Mouse (Mus musculus): ENCODE results near the gene Slc5a4b. TPM values are rescaled to one million over a fixed set of nuclear protein-coding genes. Genes with fewer than 3 reads are reported as not detected.

The Slc5a4b gene
- not detected for polyA plus RNA-seq (2017; shearing (Covaris generic))

GRCm38 (mm10) chr10:76110861-76111260 is at the start of gene Slc5a4b:
Gene Slc5a4b (minus strand): TSS chr10:76110961.

GRCm38 (mm10) chr10:76147278-76147677 is 36.5 kb upstream of the Slc5a4b start, which contains the start of gene Slc5a4a:
Gene Slc5a4a (plus strand): TSS chr10:76147451.

GRCm38 (mm10) chr10:76032402-76033118 is 78.2 kb downstream of the Slc5a4b start, which contains the start of gene Zfp280b:
Gene Zfp280b (plus strand): TSS chr10:76032650.

Other genes with a start within 250 kb of the Slc5a4b start
- gene Derl3, start 217.5 kb downstream of the Slc5a4b start, polyA plus RNA-seq (2017; shearing (Covaris generic)): 3.1 TPM
- gene Smarcb1, start 189.3 kb downstream of the Slc5a4b start, polyA plus RNA-seq (2017; shearing (Covaris generic)): 120 TPM
- 55.3 TPM for gene Chchd10, start 177.8 kb downstream of the Slc5a4b start, polyA plus RNA-seq (2017; shearing (Covaris generic))
- gene Mmp11, start 174.5 kb downstream of the Slc5a4b start, polyA plus RNA-seq (2017; shearing (Covaris generic)): 8.0 TPM
- gene Gm867, start 170.3 kb downstream of the Slc5a4b start, polyA plus RNA-seq (2017; shearing (Covaris generic)): not detected
- 0.92 TPM for gene Vpreb3, start 167.9 kb downstream of the Slc5a4b start, polyA plus RNA-seq (2017; shearing (Covaris generic))
- gene Gm5134, start 156.4 kb downstream of the Slc5a4b start, polyA plus RNA-seq (2017; shearing (Covaris generic)): 1.7 TPM
- 35.1 TPM for gene Zfp280b, start 78.3 kb downstream of the Slc5a4b start, polyA plus RNA-seq (2017; shearing (Covaris generic))
- not detected for gene Slc5a4a, start 36.5 kb upstream of the Slc5a4b start, polyA plus RNA-seq (2017; shearing (Covaris generic))
- gene Prmt2, start 126.9 kb upstream of the Slc5a4b start, polyA plus RNA-seq (2017; shearing (Covaris generic)): 36.1 TPM
- 0.18 TPM for gene S100b, start 142.9 kb upstream of the Slc5a4b start, polyA plus RNA-seq (2017; shearing (Covaris generic))
- 2.0 TPM for gene Dip2a, start 234.3 kb upstream of the Slc5a4b start, polyA plus RNA-seq (2017; shearing (Covaris generic))